Mouse (Mus musculus): ENCODE results near the gene Crybg2.

DNA sequence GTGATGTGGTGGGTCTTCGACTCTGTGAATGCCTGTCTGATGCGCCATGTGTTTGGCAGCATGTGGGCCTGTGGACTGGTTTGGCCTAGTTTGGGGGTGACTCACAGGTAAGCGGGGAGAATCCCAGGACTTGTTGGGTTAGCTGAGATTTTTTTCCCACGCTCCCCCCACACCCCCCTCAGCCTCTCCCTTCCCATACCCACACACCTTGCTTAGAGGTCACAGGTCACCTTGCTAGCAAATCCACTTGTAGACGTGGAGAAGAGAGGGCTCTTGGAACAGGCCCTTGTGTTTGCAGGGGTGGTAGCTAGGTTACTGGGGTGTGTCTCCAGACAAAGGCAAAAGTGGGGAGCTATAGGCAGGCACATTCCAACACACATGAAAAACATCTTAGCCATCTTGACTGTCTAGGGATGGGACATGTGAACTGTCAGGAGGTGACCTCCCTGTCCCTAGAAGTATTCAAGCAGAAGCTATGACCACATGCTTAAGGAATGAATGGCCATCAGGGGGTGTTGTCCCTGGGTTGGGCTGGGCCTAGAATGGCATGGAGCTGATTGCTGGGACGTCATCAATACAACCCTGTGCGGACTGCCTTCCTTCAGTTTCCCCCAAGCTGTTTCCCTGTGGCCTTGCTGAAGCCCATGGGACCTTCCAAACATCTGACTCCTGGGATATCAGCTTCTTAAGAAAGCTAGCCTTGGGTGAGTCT is 7.4 kb downstream of the Crybg2 start:
- TF ChIP-seq CTCF (IDR thresholded peaks at IDR 0.05; ENCODE audit: low read depth, low read length) = no peak
- TF ChIP-seq POLR2A (IDR thresholded peaks at IDR 0.05; ENCODE audit: extremely low read depth, insufficient read depth, low read length) = no peak
